Mouse (Mus musculus) heart, embryonic 11.5 days (tissue): ENCODE results near the gene Shank3. TPM values are rescaled to one million over a fixed set of nuclear protein-coding genes. Genes with fewer than 3 reads are reported as not detected.

Experiments used
- ATAC-seq: fragments of 200-750 bp; cut with Nextera tagmentation; replicated peaks from 2 replicates; pipeline ENCODE4 v1.8.0; 2017; ENCODE audit warnings: moderate library complexity; ENCODE audit not compliant: insufficient number of reproducible peaks, low FRiP score, low TSS enrichment
- H3K27ac ChIP-seq: fragments of 300-500 bp; sonication (generic); 2 replicates; pipeline ENCODE4 v1.5.1; 2014; ENCODE audit warnings: mild to moderate bottlenecking, low read depth, low read length
- H3K27me3 ChIP-seq: fragments of 300-500 bp; sonication (generic); 2 replicates; pipeline ENCODE4 v1.6.1; 2014; ENCODE audit warnings: mild to moderate bottlenecking, low read length, mixed read lengths; ENCODE audit not compliant: control insufficient read depth, insufficient read depth
- H3K36me3 ChIP-seq: fragments of 300-500 bp; sonication (generic); 2 replicates; pipeline ENCODE4 v1.6.1; 2014; ENCODE audit warnings: mild to moderate bottlenecking, low read length, moderate library complexity, mixed read lengths; ENCODE audit not compliant: control insufficient read depth, insufficient read depth
- H3K4me1 ChIP-seq: fragments of 300-500 bp; sonication (generic); 2 replicates; pipeline ENCODE4 v1.6.1; 2014; ENCODE audit warnings: low read length; ENCODE audit not compliant: control insufficient read depth, insufficient read depth
- H3K4me2 ChIP-seq: fragments of 300-500 bp; sonication (generic); 2 replicates; pipeline ENCODE4 v1.6.1; 2014; ENCODE audit warnings: mild to moderate bottlenecking, moderate library complexity
- H3K4me3 ChIP-seq: fragments of 300-500 bp; sonication (generic); 2 replicates; pipeline ENCODE4 v1.5.1; 2014; ENCODE audit warnings: low read depth, low read length
- H3K9ac ChIP-seq: fragments of 300-500 bp; sonication (generic); 2 replicates; pipeline ENCODE4 v1.6.1; 2014; ENCODE audit warnings: mild to moderate bottlenecking, low read depth, low read length, moderate library complexity
- H3K9me3 ChIP-seq: fragments of 300-500 bp; sonication (generic); replicated peaks from 2 replicates; pipeline ENCODE4 v1.6.1; 2016; ENCODE audit warnings: low read length; ENCODE audit not compliant: control insufficient read depth
- WGBS: fragments of 180-500 bp; shearing (Covaris S2); extraction: QIAGEN DNeasy Blood & Tissue Kit; methylation state at CpG from one replicate; pipeline ENCODE4 v1.1.7; 2014; ENCODE audit not compliant: insufficient replicate concordance; 5-methylcytosine and 5-hydroxymethylcytosine counted together
- polyA plus RNA-seq: library from polyadenylated mRNA; unstranded; fragments of >200 nt; fragmentation: Nextera tagmentation; extraction: Ambion mirVana; gene quantifications from 2 replicates; pipeline ENCODE4 v1.2.1, GENCODE M21; 2014

The Shank3 gene
- polyA plus RNA-seq, 1 experiment from 2014 or later = 2.7 TPM

DNA sequence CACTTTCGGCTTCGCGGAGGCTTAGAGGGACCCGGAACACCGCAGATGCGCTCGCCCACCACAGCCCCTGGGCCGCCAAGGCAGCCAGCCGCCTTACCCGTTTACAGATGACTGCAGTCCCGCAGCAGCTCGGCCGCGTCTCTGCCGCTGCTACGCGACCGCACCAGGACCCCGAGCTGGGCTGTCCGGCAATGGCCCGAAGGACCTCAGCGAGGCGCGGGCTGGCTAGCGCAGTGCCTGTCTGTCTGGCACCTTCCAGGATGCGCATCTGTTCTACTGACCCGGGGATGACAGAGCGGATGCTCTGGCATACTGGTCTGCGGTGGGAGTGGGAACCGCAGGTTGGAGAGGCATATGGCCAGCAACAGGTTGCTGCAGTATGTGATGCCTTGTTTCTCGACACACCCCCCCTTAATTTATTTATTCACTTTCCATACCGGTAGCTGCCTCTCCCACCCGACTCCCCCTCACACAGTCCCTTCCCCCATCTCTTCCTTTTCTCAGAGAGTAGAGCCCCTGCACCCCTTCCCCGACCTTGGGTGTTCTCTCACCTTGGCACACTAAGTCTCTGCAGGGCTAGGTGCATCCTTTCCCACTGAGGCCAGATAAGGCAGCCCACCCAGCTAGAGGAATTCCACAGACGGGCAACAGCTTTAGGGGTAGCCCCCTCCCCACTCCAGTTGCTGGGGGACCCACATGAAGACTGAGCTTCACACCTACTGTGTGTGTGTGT is 92.5 kb downstream of the Shank3 start, which contains the start of gene Rabl2:
Gene Rabl2, minus strand, starts transcription at position 201 of the 733 bp plus-strand sequence.
- H3K9me3 ChIP-seq = no peaks in the 10 kb centered on the region
- WGBS = under 1% methylated on average over 35 of the region's 35 CpGs
- peak within 1 kb of the TSS; percentile 86 for H3K4me3 ChIP-seq
- peak; percentile 90 for ATAC-seq
- H3K27ac ChIP-seq = peak within 1 kb of the TSS; percentile 15; the same call in 1 of the 2 replicates
- peak within 1 kb of the TSS; percentile 75 for H3K9ac ChIP-seq
- H3K4me2 ChIP-seq = peak within 1 kb of the TSS; percentile 78
- peaks cover 4% of the 10 kb centered on the region; the same call in 1 of the 2 replicates for H3K4me1 ChIP-seq
- H3K27me3 ChIP-seq = no peaks in the 10 kb centered on the region
- no peaks in the 10 kb centered on the region; the same call in 1 of the 2 replicates for H3K36me3 ChIP-seq

DNA sequence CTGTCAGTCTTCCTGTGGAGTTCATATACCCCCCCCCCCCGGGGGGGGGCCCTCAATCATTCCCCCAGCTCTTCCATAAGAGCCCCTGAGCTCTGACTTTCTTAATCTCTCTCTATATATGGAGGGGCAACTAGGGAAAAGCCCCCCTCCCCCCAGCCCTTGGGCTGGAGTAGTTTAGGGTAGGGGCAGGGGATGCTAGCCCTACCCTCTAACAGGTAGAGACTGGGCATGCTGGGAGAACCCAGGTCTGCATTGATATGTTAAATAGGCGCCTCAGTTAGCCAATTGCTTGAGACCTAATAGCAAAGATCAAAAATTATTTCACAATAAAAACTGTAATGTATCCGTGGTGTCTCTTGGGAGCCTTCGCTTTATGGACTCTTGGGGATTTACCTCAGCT is 93.1 kb downstream of the Shank3 start:
- no peak overlapping the region for H3K27ac ChIP-seq
- peak overlapping the region; percentile 75; the same call in 1 of the 2 replicates for H3K9ac ChIP-seq
- peaks cover 4% of the 10 kb centered on the region; the same call in 1 of the 2 replicates for H3K4me1 ChIP-seq
- no peak for ATAC-seq
- H3K27me3 ChIP-seq = no peaks in the 10 kb centered on the region
- peak overlapping the region; percentile 78 for H3K4me2 ChIP-seq
- WGBS = 42% methylated on average over 4 of the region's 4 CpGs
- H3K9me3 ChIP-seq = no peaks in the 10 kb centered on the region
- no peaks in the 10 kb centered on the region; the same call in 1 of the 2 replicates for H3K36me3 ChIP-seq
- H3K4me3 ChIP-seq = peak overlapping the region; percentile 86

DNA sequence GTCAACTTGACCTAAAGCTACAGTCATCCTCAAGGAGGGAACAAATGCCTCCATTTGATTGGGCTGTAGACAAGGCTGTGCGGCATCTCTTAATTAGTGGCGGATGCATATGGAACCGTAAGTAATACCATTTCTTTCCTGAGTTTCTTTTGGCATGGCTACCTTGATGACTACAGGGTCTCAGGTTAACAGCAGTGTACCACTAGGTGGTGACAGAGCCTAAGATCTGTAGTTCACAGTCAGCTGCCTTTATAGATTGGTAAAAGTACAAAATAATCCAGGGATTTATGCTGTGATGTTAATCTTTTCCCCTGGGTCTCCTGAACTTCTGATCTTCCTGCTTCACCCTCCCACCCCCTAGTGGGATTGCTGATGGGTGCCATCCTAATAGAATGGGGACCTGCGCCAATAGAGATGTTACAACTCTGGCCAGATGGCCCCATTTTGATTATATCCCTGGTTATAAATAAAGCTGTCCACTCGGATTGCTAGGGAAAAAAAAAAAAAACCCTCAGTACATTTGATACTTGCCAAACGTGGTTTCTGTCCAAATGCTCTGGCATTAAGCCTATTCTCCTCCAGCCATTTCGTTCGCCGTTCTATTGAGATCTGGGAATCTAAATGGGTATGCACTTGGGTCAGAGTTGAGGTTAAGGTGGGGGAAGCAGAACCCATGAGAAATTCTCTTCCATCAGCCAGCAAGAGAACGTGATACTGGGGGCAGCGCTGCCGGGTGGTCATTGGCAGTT is 106.6 kb downstream of the Shank3 start:
- H3K4me1 ChIP-seq = no peaks in the 10 kb centered on the region
- H3K27ac ChIP-seq = no peak overlapping the region
- no peak overlapping the region for H3K4me3 ChIP-seq
- no peaks in the 10 kb centered on the region for H3K9me3 ChIP-seq
- no peak for ATAC-seq
- H3K9ac ChIP-seq = no peak overlapping the region
- H3K36me3 ChIP-seq = no peaks in the 10 kb centered on the region
- H3K4me2 ChIP-seq = no peak overlapping the region
- no peaks in the 10 kb centered on the region for H3K27me3 ChIP-seq
- 79% methylated on average over 12 of the region's 12 CpGs for WGBS

DNA sequence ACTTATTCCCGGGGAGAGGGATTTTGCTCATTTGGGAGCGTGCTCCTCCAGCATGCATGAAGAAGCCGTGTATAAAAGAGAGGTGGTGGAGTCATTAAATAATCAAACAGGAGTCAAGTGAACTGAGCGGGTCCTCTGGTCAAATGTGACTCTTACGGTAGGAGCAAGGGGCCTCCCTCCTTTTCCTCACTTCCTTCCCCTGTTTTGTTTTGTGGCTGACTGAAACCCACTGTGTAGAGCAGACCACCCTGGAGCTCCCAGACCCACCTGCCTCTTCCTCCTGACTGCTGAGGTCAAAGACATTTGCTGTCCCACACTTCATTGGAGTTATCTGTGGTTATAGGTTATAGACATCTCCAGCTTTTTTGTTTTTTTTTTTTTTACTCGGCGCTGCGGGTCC is 108.1 kb downstream of the Shank3 start:
- Histone ChIP-seq H3K9me3 (no peaks in the 10 kb centered on the region), H3K4me2 (no peak overlapping the region)
- no peak for ATAC-seq

DNA sequence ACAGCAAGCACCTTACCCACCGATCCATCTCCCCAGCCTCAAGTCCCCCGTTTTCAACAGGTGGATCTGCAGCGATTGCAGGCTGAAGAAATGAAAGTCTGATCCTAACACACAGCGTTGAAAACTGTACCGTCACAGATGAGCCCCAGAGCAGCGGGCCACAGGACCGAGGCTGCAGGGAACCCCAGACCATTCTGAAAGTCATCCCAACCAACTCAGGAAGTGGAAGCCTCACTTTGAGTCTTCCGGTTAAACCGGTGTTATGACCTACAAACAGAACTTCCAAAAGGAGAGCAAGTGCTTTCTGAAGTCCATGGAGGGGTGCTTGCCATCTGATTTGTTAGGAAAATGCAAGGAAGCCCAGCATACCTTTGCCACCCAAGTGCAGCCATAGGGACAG is 108.5 kb downstream of the Shank3 start:
- H3K27me3 ChIP-seq = no peaks in the 10 kb centered on the region
- no peak overlapping the region for H3K9ac ChIP-seq
- no peaks in the 10 kb centered on the region for H3K36me3 ChIP-seq
- H3K4me3 ChIP-seq = no peak overlapping the region
- H3K4me1 ChIP-seq = no peaks in the 10 kb centered on the region
- 72% methylated on average over 9 of the region's 9 CpGs for WGBS
- H3K9me3 ChIP-seq = no peaks in the 10 kb centered on the region
- H3K4me2 ChIP-seq = no peak overlapping the region
- no peak for ATAC-seq
- no peak overlapping the region for H3K27ac ChIP-seq

More for the DNA sequence above, 108.1 kb downstream of the Shank3 start:
- Histone ChIP-seq H3K4me1 (no peaks in the 10 kb centered on the region), H3K27ac (no peak overlapping the region), H3K4me3 (no peak overlapping the region), H3K27me3 (no peaks in the 10 kb centered on the region), H3K9ac (no peak overlapping the region), H3K36me3 (no peaks in the 10 kb centered on the region)
- WGBS = 80% methylated on average over 8 of the region's 8 CpGs

Other genes starting within 250 kb of the Shank3 start
- gene Sbf1, start 184.3 kb upstream of the Shank3 start, polyA plus RNA-seq = 45.7 and 50.8 TPM in 2 replicates
- gene Adm2, start 176.9 kb upstream of the Shank3 start, polyA plus RNA-seq = 0.79 and 1.0 TPM in 2 replicates
- not detected in 2 replicates for gene Miox, start 165.2 kb upstream of the Shank3 start, polyA plus RNA-seq
- gene Lmf2, start 144.0 kb upstream of the Shank3 start, polyA plus RNA-seq = 29.7 and 37.3 TPM in 2 replicates
- 107 and 109 TPM in 2 replicates for gene Ncaph2, start 143.9 kb upstream of the Shank3 start, polyA plus RNA-seq
- 7.4 TPM in 2 replicates for gene Sco2, start 125.8 kb upstream of the Shank3 start, polyA plus RNA-seq
- gene Tymp, start 122.6 kb upstream of the Shank3 start, polyA plus RNA-seq = 0.86 and 1.5 TPM in 2 replicates
- gene Odf3b, start 120.3 kb upstream of the Shank3 start, polyA plus RNA-seq = 0.54 and 1.00 TPM in 2 replicates
- not detected in 2 replicates for gene Klhdc7b, start 114.7 kb upstream of the Shank3 start, polyA plus RNA-seq
- not detected in 2 replicates for gene Syce3, start 89.1 kb upstream of the Shank3 start, polyA plus RNA-seq
- gene Cpt1b, start 73.8 kb upstream of the Shank3 start, polyA plus RNA-seq = 111 and 129 TPM in 2 replicates
- gene C730034F03Rik, start 70.0 kb upstream of the Shank3 start, polyA plus RNA-seq = 1.7 and 2.4 TPM in 2 replicates
- 0.86 TPM in 1 of 2 replicates, not detected in the other for gene Gm44502, start 69.9 kb upstream of the Shank3 start, polyA plus RNA-seq
- gene Chkb, start 69.7 kb upstream of the Shank3 start, polyA plus RNA-seq = 67.6 and 68.1 TPM in 2 replicates
- 0.19 and 0.68 TPM in 2 replicates for gene Mapk8ip2, start 45.7 kb upstream of the Shank3 start, polyA plus RNA-seq
- 9.4 TPM in 2 replicates for gene Arsa, start 22.2 kb upstream of the Shank3 start, polyA plus RNA-seq
- 0.20 TPM in 2 replicates for gene Acr, start 68.7 kb downstream of the Shank3 start, polyA plus RNA-seq
- 25.8 and 27.5 TPM in 2 replicates for gene Rabl2, start 92.3 kb downstream of the Shank3 start, polyA plus RNA-seq